Mouse (Mus musculus) right cerebral cortex, postnatal 4 days (tissue): ENCODE results near the gene Epc2.

ENCODE experiments used
- DNase-seq: peaks from one replicate; pipeline ENCODE4 v3.0.0-alpha.2; 2022

The Epc2 gene

DNA sequence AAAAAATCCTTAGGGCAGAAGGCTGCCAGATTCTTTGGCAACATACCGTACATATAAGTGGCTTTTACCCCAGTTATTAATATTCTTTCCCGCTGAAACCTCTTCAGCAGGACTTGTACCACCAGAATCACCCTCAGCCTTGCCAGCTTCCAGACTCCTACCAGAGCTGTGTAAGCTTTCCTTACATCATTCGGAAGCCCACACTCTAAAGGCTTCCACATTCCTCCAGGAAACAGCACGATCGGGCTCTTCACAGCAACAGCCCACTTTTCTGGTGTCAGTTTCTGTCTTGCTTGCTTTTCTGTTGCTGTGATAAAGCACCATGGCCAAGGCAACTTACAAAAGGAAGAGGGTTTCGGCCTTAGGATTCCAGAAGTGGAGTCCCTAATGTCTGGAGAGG is 21.2 kb downstream of the Epc2 start:
- no peak for DNase-seq

DNA sequence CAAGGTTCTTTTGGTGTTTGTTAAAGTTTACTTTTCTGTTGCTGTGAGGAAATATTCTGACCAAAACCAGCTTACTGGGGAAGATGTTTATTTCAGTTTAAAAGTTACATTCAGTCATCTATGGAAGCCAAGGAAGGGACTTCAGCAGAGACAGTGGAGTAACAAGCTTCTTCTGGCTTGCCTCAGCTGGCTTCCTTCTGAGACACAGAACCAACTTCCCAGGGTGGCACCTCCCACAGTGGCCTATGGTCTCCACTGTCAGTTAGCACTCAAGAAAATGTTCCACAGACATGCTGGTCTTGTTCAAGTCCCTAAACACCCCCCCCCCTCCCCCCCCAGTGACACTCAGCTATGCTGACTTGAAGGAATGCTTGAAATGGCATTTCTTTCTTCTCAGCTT is 30.9 kb downstream of the Epc2 start:
- DNase-seq: no peak

DNA sequence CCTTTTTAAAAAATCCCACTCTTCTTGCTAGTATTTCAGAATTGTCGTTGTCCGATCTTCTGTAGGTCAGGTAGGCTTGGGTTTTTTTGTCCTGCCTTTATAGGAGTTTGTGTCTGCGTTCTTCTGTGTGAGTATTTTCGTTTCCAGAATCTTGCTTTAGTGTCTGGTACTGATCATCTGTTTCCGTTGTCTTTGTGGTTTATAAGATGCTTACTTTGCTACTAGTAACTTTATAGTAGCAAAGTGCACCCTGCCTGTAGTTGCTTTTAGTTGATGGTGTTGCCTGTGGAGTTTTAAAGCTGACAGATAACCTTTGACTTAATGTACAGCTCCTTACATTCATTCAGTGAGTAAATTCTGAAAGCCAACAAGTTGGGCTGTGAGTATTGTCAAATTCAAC is 32.1 kb downstream of the Epc2 start:
- DNase-seq: no peak

DNA sequence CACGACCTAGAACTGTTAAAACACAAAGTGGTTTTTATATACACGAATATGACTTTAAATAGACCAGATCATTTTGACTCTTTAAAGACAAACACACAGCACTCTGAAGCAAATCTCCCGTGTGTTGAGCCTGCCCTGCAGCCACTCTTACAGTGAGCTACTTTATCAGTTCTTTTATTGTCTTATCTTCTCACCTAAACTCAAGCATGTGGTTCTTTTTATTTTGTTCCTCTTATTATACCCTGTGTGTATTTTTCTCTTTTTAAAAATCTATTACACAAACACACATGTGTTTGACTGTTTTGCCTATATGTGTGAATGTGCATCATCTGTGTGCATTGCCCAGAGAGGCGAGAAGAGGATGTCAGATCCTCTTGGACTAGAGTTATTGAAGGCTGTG is 50.1 kb downstream of the Epc2 start:
- DNase-seq: no peak

DNA sequence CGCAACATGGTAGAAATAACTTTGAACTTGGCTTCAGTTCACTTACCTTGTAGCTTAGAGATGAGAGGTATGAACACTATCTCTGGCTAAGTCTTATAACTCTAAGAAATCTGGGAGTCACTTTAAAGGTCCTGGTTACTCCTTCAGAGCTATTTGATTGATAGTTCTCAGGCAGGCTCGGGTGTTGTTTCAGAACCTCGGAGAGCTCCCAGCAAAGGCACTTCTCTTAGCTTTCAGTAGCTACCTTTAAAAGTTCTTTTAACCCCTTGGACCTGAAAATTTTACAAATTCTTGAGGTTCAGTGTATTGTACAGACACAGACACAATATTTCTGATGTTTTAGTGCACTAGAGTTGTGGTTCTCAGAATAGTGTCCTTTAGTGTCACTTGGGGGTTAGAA is 52.3 kb downstream of the Epc2 start:
- no peak for DNase-seq

DNA sequence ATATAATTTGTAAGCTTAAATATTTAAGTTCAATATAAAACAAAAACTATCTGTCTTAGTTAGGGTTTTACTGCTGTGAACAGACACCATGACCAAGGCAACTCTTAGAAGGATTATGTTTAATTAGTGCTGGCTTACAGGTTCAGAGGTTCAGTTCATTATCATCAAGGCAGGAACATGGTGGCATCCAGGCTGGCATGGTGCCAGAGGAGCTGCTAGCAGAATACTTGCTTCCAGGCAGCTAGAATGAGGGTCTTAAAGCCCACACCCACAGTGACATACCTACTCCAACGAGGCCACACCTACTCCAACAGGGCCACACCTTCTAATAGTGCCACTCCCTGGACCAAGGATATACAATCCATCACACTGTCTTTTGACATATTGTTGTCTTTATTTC is 53.9 kb downstream of the Epc2 start:
- DNase-seq: peak; percentile 33

DNA sequence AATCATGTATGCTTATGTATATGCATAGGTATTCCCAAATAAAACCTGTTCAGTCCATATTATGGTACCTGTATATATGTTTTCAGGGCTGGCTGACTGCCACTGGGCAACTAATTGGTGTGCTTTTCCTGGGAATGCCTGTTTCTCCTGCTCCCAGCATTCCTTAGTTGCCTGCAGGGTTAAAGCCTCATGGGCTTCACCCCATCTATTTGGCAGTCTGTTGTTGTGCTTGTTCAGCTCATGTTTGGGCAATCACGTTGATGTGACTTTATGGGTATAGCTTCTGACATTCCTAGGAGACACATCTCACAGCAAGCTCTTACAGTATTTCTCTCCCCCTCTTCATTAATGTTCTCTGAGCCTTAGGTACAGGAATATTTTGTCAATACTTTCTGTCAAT is 59.5 kb downstream of the Epc2 start:
- no peak for DNase-seq

DNA sequence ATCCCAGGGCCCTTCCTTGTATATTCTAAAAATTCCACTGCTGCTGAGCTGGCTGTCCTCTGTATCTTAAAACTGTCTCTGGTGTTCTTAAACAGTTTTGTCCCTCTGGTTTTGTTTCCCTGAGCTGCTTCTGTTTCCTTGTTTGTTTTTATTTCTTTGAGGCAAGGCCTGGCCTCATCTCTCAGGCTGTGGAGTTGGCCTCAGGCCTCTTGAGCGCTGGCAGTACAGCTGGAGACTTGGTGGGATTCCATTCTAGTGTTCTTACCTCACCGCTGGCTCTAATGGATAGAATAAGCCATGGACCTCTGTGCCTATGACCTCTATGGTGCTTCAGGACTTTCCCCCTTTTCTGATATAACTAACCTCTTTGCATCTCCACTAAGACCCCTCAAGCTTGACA is 64.7 kb downstream of the Epc2 start:
- no peak for DNase-seq

DNA sequence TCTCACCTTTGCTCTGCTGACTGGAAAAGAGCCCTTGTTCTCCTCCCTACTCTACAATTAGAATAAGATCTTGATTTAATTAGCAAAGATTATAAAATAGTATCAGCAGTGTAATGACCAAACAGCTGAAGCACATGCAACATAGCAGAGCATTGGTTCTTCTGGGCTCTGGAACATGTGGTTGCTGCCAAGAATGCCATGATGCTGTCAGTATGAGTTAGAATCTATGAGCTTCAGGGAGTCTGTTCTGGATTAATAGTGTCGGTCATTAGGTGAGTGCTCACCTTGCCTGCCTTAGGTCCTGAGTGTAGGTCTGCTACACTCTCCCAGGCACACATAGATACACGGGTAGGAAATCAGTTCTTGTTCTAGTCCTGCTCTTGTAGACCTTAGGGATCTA is 69.1 kb downstream of the Epc2 start:
- no peak for DNase-seq

DNA sequence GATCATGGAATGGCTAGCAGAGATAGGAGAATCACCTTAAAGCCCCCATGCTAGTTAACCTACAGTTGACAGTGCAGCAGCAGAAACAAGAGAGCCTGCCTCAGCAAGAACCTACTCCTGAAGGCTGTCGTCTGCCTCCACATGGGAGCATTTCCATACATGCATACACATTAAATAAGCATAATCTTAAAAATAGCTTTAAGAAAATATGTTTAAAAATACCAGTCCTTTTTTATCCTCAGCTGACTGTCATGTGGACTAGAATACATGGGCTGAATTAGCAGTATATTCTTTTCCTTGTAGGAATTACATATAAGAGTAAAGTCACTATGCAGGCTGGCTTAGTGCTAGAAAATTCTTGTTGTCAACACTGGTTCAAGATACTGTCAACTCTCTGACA is 69.7 kb downstream of the Epc2 start:
- DNase-seq: no peak

DNA sequence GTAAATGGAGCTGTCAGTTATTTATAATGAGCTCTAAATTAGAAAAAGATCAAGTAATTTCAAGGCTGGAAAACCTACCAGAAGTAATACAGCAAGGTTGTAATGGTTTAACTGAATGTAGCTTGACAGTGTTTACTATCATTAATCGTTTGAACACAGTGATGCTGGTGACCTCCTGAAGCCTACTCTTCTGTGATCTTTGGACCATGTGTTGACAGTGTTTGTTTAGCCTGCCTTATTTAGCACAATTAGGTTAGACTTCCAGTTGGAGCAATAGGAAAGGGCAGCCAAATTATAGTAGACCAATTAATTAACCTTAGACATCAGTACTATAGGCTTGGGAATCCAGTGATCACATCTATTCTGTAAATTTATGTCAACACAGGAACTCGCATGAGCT is 70.3 kb downstream of the Epc2 start:
- no peak for DNase-seq

DNA sequence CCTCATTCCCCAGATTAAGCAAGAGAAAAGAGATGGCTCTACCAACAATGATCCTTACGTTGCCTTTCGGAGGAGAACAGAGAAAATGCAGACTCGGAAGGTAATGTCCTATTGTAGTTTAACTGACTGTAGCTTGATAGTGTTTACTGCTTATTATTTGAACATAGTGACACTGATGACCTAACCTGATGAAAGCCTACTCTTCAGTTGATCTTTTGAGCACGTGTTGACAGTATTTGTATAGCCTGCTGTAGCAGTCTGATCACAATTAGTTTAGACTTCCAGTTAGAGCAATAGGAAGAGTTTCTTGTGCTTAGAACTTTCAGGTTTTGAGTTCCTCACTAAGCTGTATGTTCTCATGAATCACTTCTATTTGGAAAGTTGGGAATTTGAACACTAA is 71.3 kb downstream of the Epc2 start:
- DNase-seq: no peak

DNA sequence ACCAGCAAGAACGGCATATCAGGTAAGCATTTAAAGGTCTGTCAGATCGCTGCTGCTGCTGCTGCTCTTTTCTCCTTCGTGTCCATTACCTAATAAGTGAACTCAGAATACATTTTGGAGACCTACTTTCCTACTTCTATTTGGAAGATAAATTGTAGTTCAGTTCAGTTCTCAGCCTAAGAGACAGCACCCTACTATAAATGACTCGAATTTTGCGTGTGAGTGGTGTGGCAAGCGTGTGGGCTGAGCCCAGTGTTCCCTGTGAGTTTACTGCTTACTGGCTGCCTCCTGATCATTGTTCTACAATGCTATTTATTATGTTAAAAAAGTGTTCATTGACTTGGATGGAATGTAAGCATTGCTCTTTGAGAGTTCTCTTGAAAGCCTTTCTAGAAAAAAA is 85.9 kb downstream of the Epc2 start:
- no peak for DNase-seq

DNA sequence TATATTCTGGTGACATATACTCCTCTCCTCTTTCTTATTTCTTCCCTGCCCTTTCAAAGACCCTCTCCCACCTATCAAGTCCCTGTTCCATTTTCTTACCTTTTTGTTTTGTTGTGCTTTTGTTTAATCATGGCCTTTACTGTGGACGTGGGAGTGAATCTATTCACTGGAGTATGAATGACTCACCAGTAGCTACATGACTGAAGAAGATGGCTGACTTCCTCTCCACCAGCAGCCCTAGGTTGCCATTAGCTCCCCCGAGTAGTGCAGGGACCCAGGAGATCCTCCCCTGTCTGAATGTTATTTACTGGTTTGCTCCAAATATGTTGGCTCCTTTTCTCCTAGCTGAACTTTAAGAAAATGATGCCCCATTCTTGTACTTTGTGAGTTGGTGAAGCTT is 86.8 kb downstream of the Epc2 start:
- DNase-seq: no peak

DNA sequence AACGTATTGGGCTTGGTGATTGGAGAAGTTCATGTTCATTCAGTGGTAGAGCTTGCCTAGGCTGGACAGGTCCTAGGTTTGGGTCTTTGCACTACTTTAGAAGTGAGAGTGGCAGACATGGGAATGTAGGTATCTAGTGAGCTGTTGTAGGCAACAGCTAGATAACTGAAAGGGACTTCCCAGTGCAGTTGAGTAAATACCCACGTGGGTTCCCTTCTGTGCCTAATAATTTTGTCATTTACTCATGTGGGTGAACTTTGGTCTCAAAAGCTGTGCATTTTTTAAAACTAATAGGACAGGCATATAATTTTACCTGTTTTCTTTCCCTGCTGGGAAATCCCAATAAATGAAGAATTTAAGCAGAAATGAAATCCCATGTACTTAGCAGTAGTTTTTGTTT is 88.5 kb downstream of the Epc2 start:
- no peak for DNase-seq

DNA sequence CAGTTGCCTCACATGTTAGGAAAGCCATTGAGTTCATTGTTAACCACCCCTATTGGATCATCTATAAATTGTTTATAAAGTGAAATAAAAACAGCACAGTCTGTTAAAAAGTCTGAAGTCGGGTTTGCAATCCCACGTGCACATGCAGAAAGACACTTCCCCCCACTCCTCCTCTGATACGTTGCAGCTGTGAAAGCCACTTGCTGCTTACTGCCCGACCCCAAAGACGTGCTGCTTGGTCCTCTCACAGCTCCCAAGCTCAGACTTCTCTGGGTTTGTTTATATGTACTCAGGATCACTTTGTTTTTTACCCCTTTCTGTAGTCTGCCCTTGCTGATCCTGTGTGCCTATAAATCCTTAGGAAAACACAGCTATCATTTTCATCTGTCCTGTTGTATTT is 96.5 kb downstream of the Epc2 start:
- no peak for DNase-seq

DNA sequence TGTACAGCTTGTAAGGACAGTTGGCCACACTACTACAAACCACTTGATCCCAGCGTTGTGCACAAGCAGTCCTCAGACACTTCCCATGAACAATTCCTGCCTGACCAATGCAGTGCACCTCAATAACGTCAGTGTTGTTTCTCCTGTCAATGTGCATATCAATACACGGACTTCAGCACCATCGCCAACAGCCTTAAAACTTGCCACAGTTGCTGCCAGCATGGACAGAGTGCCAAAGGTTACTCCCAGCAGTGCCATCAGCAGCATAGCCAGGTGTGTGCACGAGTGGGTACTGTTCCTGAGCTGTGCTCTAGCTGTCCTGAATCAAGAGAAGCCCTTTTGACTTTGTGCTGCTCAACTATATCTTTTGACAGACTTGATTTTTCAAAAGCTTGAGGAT is 97.2 kb downstream of the Epc2 start:
- no peak for DNase-seq

DNA sequence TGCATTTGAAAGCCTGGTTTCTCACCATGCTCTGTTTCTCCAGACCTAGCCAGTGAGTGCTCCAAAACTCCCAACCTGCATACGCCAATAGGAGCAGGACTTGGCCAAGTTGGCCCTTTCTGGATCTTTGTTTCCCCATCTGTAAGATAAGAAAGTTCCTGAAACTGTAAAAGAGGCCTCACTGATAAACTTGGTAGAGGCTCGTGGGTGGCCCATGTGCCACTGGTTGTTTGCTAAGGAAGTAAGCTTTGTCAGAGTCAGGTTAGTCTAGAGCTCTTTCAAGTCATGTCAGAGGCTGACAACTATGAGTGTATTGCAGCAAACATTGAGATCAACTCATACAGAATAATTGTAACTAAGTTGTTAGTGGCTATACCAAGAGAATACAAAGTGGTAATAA is 101.8 kb downstream of the Epc2 start:
- DNase-seq: no peak

DNA sequence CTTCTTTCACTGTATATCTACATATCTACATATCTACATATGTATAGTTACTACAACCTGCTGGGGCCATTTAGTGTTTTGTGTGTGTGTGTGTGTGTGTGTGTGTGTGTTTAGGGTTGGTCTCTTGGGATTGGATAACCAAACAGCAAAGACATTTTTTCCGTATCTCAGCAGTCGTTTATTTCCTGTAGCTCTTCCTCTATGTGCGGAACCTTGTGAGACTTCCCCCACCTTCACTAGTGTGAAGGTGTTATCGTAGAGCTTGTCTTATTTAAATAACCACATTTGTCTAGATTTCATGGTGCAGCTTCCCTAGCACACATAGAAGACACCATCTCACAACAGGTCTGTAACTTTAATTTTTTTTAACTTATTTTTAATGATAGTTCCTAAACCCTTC is 106.1 kb downstream of the Epc2 start:
- no peak for DNase-seq

DNA sequence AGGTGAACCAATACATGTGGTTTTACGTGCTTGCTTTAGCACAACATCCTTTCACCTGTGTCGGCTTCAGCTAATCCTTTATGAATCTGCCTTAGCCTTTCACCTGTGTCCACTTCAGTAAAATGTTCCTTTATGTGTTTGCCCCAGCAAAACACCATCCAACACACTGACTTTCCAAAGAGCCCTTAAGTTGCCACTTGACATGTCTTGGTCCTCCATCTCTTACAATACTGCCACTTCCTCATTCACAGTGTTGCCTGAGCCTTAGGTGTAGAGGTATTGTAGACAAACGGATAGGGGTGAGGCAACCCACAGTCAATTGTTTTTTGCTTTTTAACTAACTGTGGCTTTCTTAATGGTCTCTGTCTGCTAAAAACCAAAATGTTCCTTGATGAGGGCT is 107.1 kb downstream of the Epc2 start:
- no peak for DNase-seq

DNA sequence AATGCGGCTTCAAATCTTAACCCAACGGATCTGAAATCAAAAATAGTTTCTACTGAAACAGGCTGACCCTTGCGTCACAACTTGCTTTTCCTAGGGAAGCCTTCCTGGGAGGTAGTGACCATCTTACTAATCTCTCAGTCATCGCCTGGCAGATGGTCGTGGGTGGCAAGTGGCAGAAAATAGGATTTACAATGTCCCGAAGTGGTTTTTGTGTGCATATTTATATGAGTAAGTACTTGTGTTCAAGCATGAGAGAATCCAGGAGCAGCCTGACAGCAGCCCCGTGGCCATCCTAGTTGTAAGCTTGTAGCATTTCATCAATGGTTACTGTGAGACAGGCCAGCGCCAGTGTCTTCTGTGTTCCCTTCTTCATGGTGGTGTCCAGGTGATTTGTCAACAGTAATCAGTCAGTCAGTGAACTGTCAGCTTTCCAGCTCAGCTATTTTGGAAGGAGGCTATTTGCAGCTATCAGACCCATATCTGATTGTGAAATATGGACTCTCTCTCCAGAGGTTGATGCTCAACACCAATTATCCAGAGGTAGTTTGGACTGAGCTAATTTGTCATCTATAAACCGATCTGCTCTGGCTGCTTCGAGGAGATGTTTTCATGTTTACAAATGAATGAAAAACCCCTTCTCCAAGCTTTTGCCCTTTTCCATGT is 111.5 kb downstream of the Epc2 start:
- no peak for DNase-seq

DNA sequence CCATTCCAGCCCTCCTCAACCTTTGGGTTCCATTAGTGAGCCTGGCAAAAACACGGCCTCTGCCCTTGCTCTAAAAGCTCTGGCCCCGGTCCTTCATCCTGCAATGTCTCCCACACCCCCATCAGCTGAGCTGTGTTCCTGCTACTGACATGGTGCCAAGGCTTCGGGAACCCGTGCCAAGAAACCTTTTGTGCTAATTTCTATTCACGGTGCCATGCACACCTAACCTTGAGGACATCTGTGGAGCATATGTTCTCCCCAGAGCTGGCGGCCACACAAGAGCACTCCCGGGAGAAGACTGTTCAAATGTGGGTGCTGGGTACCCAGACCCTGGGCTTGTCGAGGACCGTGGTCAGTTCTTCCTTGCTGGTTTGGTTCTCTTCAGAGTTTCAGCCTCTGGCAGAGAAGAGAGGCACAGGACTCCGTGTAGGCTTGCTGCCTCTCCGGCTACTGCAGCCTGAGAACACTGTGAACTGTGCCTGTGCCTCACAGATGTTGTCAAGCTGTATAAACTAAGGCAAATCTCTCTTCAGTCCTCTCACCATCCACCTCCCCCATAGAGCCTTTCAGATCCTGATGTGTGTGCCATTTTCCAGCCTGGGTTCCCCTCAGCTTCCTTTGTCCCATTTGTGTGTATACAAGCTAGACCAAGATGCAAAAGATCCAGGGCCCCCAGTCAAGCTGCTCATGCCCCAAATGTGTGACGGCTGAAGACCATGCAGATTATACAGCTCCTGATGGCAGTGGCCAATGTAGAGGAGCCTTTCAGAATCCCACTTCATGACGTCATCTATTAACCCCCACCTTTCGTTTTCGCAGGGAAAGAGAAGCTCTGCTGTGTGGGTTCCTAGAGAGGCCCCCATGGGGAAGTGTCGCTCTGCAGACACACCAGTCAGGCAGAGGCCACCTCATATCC is 118.8 kb downstream of the Epc2 start:
- peak; percentile 52 for DNase-seq

DNA sequence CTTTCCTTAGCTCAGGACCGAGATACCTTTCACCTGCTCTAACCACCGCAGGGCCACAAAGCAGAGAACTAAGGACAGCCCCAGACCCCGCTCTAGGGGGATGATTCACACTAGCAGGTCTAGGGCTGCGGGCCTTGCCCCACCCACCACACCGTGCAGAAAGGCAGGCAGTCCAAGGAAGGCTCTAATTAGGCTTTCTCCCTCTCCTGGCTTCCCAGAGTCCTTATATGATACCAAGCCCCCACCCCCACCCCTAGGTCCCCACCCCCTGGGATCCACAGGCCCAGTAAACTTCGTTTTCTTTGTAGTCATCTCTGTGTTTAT is 119.5 kb downstream of the Epc2 start:
- DNase-seq: no peak

DNA sequence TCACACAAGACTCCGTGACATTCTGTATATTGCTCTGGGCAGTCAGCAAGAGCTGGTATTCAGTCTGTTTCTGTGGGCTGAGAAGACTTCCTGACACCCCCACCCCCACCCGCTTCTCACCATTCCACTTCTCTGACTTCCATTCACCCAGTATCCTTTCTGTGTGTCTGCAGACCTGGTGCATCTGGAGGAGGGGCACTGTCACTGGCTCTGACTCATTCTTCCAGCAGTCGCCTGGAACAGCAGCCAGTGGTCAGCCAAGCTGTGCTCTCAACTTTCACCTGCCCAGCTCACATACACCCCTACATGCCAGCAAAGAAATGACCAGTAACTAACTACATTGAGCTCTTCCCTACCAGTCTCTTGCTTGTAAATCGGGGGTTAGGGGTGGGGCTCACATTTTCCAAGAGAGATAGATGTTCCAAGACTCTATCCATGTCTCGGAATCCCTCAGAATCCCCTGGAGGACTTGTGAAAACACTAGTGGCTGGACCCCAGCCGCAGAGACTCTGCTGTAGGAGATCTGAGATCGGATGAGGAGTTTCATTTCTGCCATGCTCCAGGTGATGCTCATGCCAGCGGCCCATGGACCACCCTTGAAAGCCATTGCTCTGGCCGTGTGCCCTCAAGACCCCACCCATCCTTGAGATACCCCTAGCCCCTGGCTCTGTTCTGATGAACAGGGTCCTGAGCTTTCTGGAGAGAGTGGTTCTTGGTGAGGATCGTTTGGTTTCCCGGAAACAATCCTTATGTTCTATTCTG is 120.1 kb downstream of the Epc2 start:
- DNase-seq: no peak
